Mouse (Mus musculus) C2C12 (cell line): ENCODE measurements around the gene Ciita.

Experiments
- CTCF ChIP-seq: IDR thresholded peaks from one replicate; pipeline ENCODE4 v1.5.1; 2011; ENCODE audit not compliant: control insufficient read depth, insufficient read depth, insufficient read length
- MAX ChIP-seq: IDR thresholded peaks from one replicate; pipeline ENCODE4 v1.6.1; 2011; ENCODE audit warnings: mild to moderate bottlenecking, control low read depth
- MYOD1 ChIP-seq: IDR thresholded peaks from one replicate; pipeline ENCODE4 v1.6.1; 2011; ENCODE audit warnings: low read depth; ENCODE audit not compliant: control insufficient read depth, insufficient read length
- USF1 ChIP-seq: IDR thresholded peaks from one replicate; pipeline ENCODE4 v1.6.1; 2011; ENCODE audit warnings: low read depth, mild to moderate bottlenecking, control low read depth, moderate library complexity

GRCm38 (mm10) chr16:10527046-10527644 is 47.3 kb downstream of the Ciita start:
- TF ChIP-seq CTCF (no peak), MAX (no peak), USF1 (no peak), MYOD1 (no peak)
